Mouse (Mus musculus) small intestine, adult 2 months (tissue): ENCODE measurements around the gene Fbxl2.

Experiments
- CTCF ChIP-seq: fragments of 200-500 bp; IDR thresholded peaks from 2 replicates; pipeline ENCODE4 v1.5.1; 2012; ENCODE audit warnings: low read depth, mild to moderate bottlenecking, control low read depth, inconsistent platforms, low read length, moderate library complexity, mixed read lengths; ENCODE audit not compliant: insufficient replicate concordance, insufficient read length; ENCODE audit errors: extremely low read depth
- POLR2A ChIP-seq: fragments of 200-500 bp; IDR thresholded peaks from 2 replicates; pipeline ENCODE4 v1.6.1; 2012; ENCODE audit warnings: low read depth, mild to moderate bottlenecking, control low read depth, inconsistent platforms, low read length, moderate library complexity

GRCm38 (mm10) chr9:114050106-114050505, 4.1 kb upstream of the Fbxl2 start:
- TF ChIP-seq CTCF (no peak), POLR2A (no peak)
